Mouse (Mus musculus) limb, embryonic 13.5 days (tissue): ENCODE measurements at regions not wholly inside any gene's neighbourhood (a gene's known extent, or its start where the extent isn't known, plus 50 kb on each side); places are given as distances from the start of the nearest gene placed in this dataset.
A peak's percentile ranks its signal among the peaks of the same experiment; 100 is the strongest.

ENCODE experiments used
- ATAC-seq: fragments of 200-750 bp; cut with Nextera tagmentation; 2 replicates; pipeline ENCODE4 v1.8.0; 2017; ENCODE audit warnings: low read depth, moderate number of reproducible peaks, moderate TSS enrichment; ENCODE audit not compliant: low FRiP score
- H3K27ac ChIP-seq: fragments of 300-500 bp; sonication (generic); 2 replicates; pipeline ENCODE4 v1.5.1; 2015; ENCODE audit warnings: inconsistent platforms, mild to moderate bottlenecking, moderate library complexity
- H3K27me3 ChIP-seq: fragments of 300-500 bp; sonication (generic); 2 replicates; pipeline ENCODE4 v1.6.1; 2015; ENCODE audit warnings: mild to moderate bottlenecking, inconsistent platforms
- H3K36me3 ChIP-seq: fragments of 300-500 bp; sonication (generic); 2 replicates; pipeline ENCODE4 v1.6.1; 2015; ENCODE audit warnings: inconsistent platforms, mild to moderate bottlenecking, moderate library complexity
- H3K4me1 ChIP-seq: fragments of 300-500 bp; sonication (generic); 2 replicates; pipeline ENCODE4 v1.6.1; 2015; ENCODE audit warnings: inconsistent platforms
- H3K4me2 ChIP-seq: fragments of 300-500 bp; sonication (generic); replicated peaks from 2 replicates; pipeline ENCODE4 v1.6.1; 2015; ENCODE audit warnings: inconsistent platforms, mild to moderate bottlenecking, moderate library complexity
- H3K4me3 ChIP-seq: fragments of 300-500 bp; sonication (generic); 2 replicates; pipeline ENCODE4 v1.5.1; 2015; ENCODE audit warnings: moderate library complexity, mild to moderate bottlenecking, inconsistent platforms
- H3K9ac ChIP-seq: fragments of 300-500 bp; sonication (generic); 2 replicates; pipeline ENCODE4 v1.6.1; 2015; ENCODE audit warnings: mild to moderate bottlenecking, inconsistent platforms
- H3K9me3 ChIP-seq: fragments of 300-500 bp; sonication (generic); 2 replicates; pipeline ENCODE4 v1.6.1; 2016; ENCODE audit warnings: inconsistent platforms
- WGBS: fragments of 180-500 bp; shearing (Covaris S2); methylation state at CpG from one replicate; pipeline ENCODE4 v1.1.7; 2015; 5-methylcytosine and 5-hydroxymethylcytosine counted together

- no peaks in the 10 kb centered on the region for H3K27me3 ChIP-seq
- no peak for ATAC-seq
- H3K9ac ChIP-seq: no peak overlapping the region
- no peak overlapping the region for H3K27ac ChIP-seq
- H3K4me1 ChIP-seq: no peaks in the 10 kb centered on the region
- H3K36me3 ChIP-seq: no peaks in the 10 kb centered on the region
- no peak overlapping the region for H3K4me3 ChIP-seq
- H3K9me3 ChIP-seq: no peaks in the 10 kb centered on the region
- 61% methylated on average over 7 of the region's 7 CpGs for WGBS
- H3K4me2 ChIP-seq: no peak overlapping the region
Observed at GRCm38 (mm10) chr9:88037560-88037959, 289.4 kb upstream of the Nt5e start.

- no peak overlapping the region; the same call in 1 of the 2 replicates for H3K27ac ChIP-seq
- peak; percentile 59; the same call in 1 of the 2 replicates for ATAC-seq
- no peak overlapping the region for H3K4me3 ChIP-seq
Observed at GRCm38 (mm10) chr9:88049270-88049669, 277.7 kb upstream of the Nt5e start.

GRCm38 (mm10) chr9:88049792-88050191, 277.2 kb upstream of the Nt5e start:
- H3K9me3 ChIP-seq: no peaks in the 10 kb centered on the region
- H3K4me1 ChIP-seq: peaks cover 18% of the 10 kb centered on the region; the same call in 1 of the 2 replicates
- WGBS: 43% methylated on average over 4 of the region's 4 CpGs
- no peaks in the 10 kb centered on the region for H3K27me3 ChIP-seq
- H3K9ac ChIP-seq: no peak overlapping the region
- ATAC-seq: no peak
- no peak overlapping the region for H3K27ac ChIP-seq
- H3K4me2 ChIP-seq: no peak overlapping the region
- H3K4me3 ChIP-seq: no peak overlapping the region
- no peaks in the 10 kb centered on the region for H3K36me3 ChIP-seq

More at GRCm38 (mm10) chr9:88049270-88049669, 277.7 kb upstream of the Nt5e start:
- Histone ChIP-seq H3K27me3 (no peaks in the 10 kb centered on the region), H3K9me3 (no peaks in the 10 kb centered on the region), H3K4me1 (peaks cover 18% of the 10 kb centered on the region; the same call in 1 of the 2 replicates), H3K4me2 (peak overlapping the region; percentile 31), H3K36me3 (no peaks in the 10 kb centered on the region), H3K9ac (0 out of 2 replicates have a peak overlapping the region, but pooled peaks have one; percentile 5)
- 10% methylated on average over 13 of the region's 13 CpGs for WGBS

- Histone ChIP-seq H3K4me3 (no peak overlapping the region), H3K27ac (no peak overlapping the region; the same call in 1 of the 2 replicates), H3K9ac (no peak overlapping the region), H3K36me3 (no peaks in the 10 kb centered on the region), H3K4me2 (no peak overlapping the region), H3K9me3 (0 out of 2 replicates have a peak, but pooled peaks cover 5% of the 10 kb centered on the region), H3K27me3 (0 out of 2 replicates have a peak, but pooled peaks cover 10% of the 10 kb centered on the region), H3K4me1 (peaks cover 14% of the 10 kb centered on the region; the same call in 1 of the 2 replicates)
- ATAC-seq: peak; percentile 40
- 61% methylated on average over 4 of the region's 4 CpGs for WGBS
Observed at GRCm38 (mm10) chr9:88058551-88058950, 268.4 kb upstream of the Nt5e start.

GRCm38 (mm10) chr9:88059005-88059404, 268.0 kb upstream of the Nt5e start:
- Histone ChIP-seq H3K9me3 (0 out of 2 replicates have a peak, but pooled peaks cover 5% of the 10 kb centered on the region), H3K4me3 (no peak overlapping the region), H3K36me3 (no peaks in the 10 kb centered on the region), H3K9ac (no peak overlapping the region), H3K27me3 (0 out of 2 replicates have a peak, but pooled peaks cover 10% of the 10 kb centered on the region), H3K4me1 (peaks cover 14% of the 10 kb centered on the region; the same call in 1 of the 2 replicates), H3K4me2 (no peak overlapping the region), H3K27ac (peak overlapping the region; percentile 12; the same call in 1 of the 2 replicates)
- WGBS: 85% methylated on average over 3 of the region's 3 CpGs
- ATAC-seq: no peak; the same call in 1 of the 2 replicates

- ATAC-seq: no peak
- H3K27ac ChIP-seq: no peak overlapping the region
Observed at GRCm38 (mm10) chr9:88063973-88064676, 262.9 kb upstream of the Nt5e start.

GRCm38 (mm10) chr9:88065057-88065456, 261.9 kb upstream of the Nt5e start:
- Histone ChIP-seq H3K27me3 (no peaks in the 10 kb centered on the region), H3K9me3 (0 out of 2 replicates have a peak, but pooled peaks cover 5% of the 10 kb centered on the region), H3K4me1 (peaks cover 54% of the 10 kb centered on the region), H3K9ac (no peak overlapping the region), H3K27ac (peak overlapping the region; percentile 22; the same call in 1 of the 2 replicates), H3K36me3 (no peaks in the 10 kb centered on the region), H3K4me3 (no peak overlapping the region), H3K4me2 (no peak overlapping the region)
- no peak for ATAC-seq
- WGBS: 11% methylated on average over 4 of the region's 4 CpGs

More at GRCm38 (mm10) chr9:88063973-88064676, 262.9 kb upstream of the Nt5e start:
- Histone ChIP-seq H3K9ac (no peak overlapping the region), H3K4me1 (peaks cover 46% of the 10 kb centered on the region), H3K9me3 (0 out of 2 replicates have a peak, but pooled peaks cover 5% of the 10 kb centered on the region), H3K4me2 (no peak overlapping the region), H3K4me3 (no peak overlapping the region), H3K27me3 (0 out of 2 replicates have a peak, but pooled peaks cover under 1% of the 10 kb centered on the region), H3K36me3 (no peaks in the 10 kb centered on the region)
- whole genome bisulfite sequencing: 39% methylated on average over 3 of the region's 3 CpGs

- peaks cover 56% of the 10 kb centered on the region for H3K4me1 ChIP-seq
Observed at GRCm38 (mm10) chr9:88065777-88066176, 261.2 kb upstream of the Nt5e start.

GRCm38 (mm10) chr9:88068322-88068721, 258.7 kb upstream of the Nt5e start:
- H3K4me3 ChIP-seq: peak overlapping the region; percentile 23; the same call in 1 of the 2 replicates
- no peak overlapping the region for H3K9ac ChIP-seq
- H3K4me2 ChIP-seq: peak overlapping the region; percentile 58
- H3K4me1 ChIP-seq: peaks cover 76% of the 10 kb centered on the region
- no peak for ATAC-seq
- no peaks in the 10 kb centered on the region for H3K36me3 ChIP-seq
- H3K27me3 ChIP-seq: peaks cover 8% of the 10 kb centered on the region; the same call in 1 of the 2 replicates
- WGBS: 25% methylated on average over 8 of the region's 8 CpGs
- no peaks in the 10 kb centered on the region for H3K9me3 ChIP-seq
- peak overlapping the region; percentile 28; the same call in 1 of the 2 replicates for H3K27ac ChIP-seq

More at GRCm38 (mm10) chr9:88065777-88066176, 261.2 kb upstream of the Nt5e start:
- Histone ChIP-seq H3K4me2 (no peak overlapping the region), H3K4me3 (no peak overlapping the region), H3K9ac (no peak overlapping the region), H3K9me3 (0 out of 2 replicates have a peak, but pooled peaks cover 5% of the 10 kb centered on the region), H3K36me3 (no peaks in the 10 kb centered on the region), H3K27ac (no peak overlapping the region), H3K27me3 (peaks cover 1% of the 10 kb centered on the region; the same call in 1 of the 2 replicates)
- ATAC-seq: no peak
- 62% methylated on average over 7 of the region's 7 CpGs for WGBS

GRCm38 (mm10) chr9:88068881-88069304, 258.1 kb upstream of the Nt5e start:
- 4% methylated on average over 15 of the region's 15 CpGs for WGBS
- no peaks in the 10 kb centered on the region for H3K9me3 ChIP-seq
- H3K4me2 ChIP-seq: peak overlapping the region; percentile 58
- H3K27ac ChIP-seq: peak overlapping the region; percentile 70; the same call in 1 of the 2 replicates
- H3K27me3 ChIP-seq: peaks cover 8% of the 10 kb centered on the region; the same call in 1 of the 2 replicates
- peaks cover 81% of the 10 kb centered on the region for H3K4me1 ChIP-seq
- peak overlapping the region; percentile 23 for H3K4me3 ChIP-seq
- no peaks in the 10 kb centered on the region for H3K36me3 ChIP-seq
- H3K9ac ChIP-seq: no peak overlapping the region
- peak; percentile 64 for ATAC-seq

GRCm38 (mm10) chr9:88069834-88070233, 257.2 kb upstream of the Nt5e start:
- Histone ChIP-seq H3K9ac (no peak overlapping the region), H3K4me1 (peaks cover 74% of the 10 kb centered on the region), H3K27ac (peak overlapping the region; percentile 58; the same call in 1 of the 2 replicates), H3K9me3 (no peaks in the 10 kb centered on the region), H3K4me2 (peak overlapping the region; percentile 58), H3K4me3 (peak overlapping the region; percentile 23; the same call in 1 of the 2 replicates), H3K27me3 (peaks cover 14% of the 10 kb centered on the region), H3K36me3 (no peaks in the 10 kb centered on the region)
- no peak for ATAC-seq
- WGBS: 18% methylated on average over 13 of the region's 13 CpGs

GRCm38 (mm10) chr9:88073165-88073564, 253.8 kb upstream of the Nt5e start:
- 9% methylated on average over 6 of the region's 6 CpGs for WGBS
- H3K4me1 ChIP-seq: peaks cover 56% of the 10 kb centered on the region
- no peak overlapping the region for H3K9ac ChIP-seq
- peaks cover 21% of the 10 kb centered on the region for H3K27me3 ChIP-seq
- no peak overlapping the region for H3K27ac ChIP-seq
- no peak for ATAC-seq
- H3K4me3 ChIP-seq: no peak overlapping the region
- H3K36me3 ChIP-seq: no peaks in the 10 kb centered on the region
- no peaks in the 10 kb centered on the region for H3K9me3 ChIP-seq
- H3K4me2 ChIP-seq: peak overlapping the region; percentile 51
